Mouse (Mus musculus): ENCODE data around the gene Nipal4.

- TF ChIP-seq CTCF (IDR thresholded peaks at IDR 0.05; ENCODE audit: borderline replicate concordance, insufficient read depth, low read depth, low read length) (no peak), POLR2A (IDR thresholded peaks at IDR 0.05; ENCODE audit: borderline replicate concordance, insufficient read depth, low read length) (no peak)
These were observed 39.5 kb upstream of the Nipal4 start for GRCm38 (mm10) chr11:46205639-46206409.

Data from cerebellum, adult 2 months (tissue).